Mouse (Mus musculus) bone marrow, adult 2 months (tissue): ENCODE results near the gene Pik3r2.

ENCODE experiments used
- CTCF ChIP-seq: fragments of 200-500 bp; IDR thresholded peaks from 2 replicates; pipeline ENCODE4 v1.5.1; 2011; ENCODE audit warnings: low read length, control low read depth; ENCODE audit not compliant: control insufficient read depth, insufficient read depth
- POLR2A ChIP-seq: fragments of 200-500 bp; IDR thresholded peaks from 2 replicates; pipeline ENCODE4 v1.6.1; 2011; ENCODE audit warnings: low read depth, mild to moderate bottlenecking, control low read depth, low read length, borderline replicate concordance; ENCODE audit not compliant: control insufficient read depth

DNA sequence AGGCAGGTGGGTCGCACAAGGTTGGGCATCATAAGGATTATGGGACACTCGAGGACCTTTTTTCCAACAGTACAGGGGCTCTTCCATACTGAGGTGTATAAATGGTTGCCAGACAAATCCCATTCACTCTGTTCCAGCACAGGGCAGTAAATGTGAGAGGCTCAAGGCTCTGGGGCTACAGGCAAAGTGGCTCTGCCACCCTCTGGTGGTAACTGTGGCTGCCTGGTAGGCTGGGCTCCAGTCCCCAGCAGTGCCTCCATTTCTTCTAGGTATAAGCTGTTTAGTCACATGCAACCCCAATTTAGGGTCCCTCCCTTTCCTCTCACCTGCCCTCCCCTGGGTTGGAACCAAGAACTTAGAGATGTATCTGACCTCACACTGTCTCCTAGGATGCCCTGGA, 18.9 kb upstream of the Pik3r2 start:
- TF ChIP-seq POLR2A (no peak), CTCF (no peak; the same call in 1 of the 2 replicates)
